Mouse (Mus musculus): ENCODE measurements around the gene Ang.
A peak's percentile ranks its signal among the peaks of the same experiment; 100 is the strongest.
"Not testable (repeated sequence)": the region's sequence is repeated elsewhere in the genome, so short reads cannot be mapped to it uniquely, and the experiment has no call there.

Ang gene

GRCm38 (mm10) chr14:51088166-51088969, 2.6 kb upstream of the Ang start:
- DNase-seq (ENCODE audit: low read depth, low spot score) = peak; percentile 85

GRCm38 (mm10) chr14:51088970-51089673, 1.8 kb upstream of the Ang start:
- DNase-seq (ENCODE audit: low read depth, low spot score) = peak; percentile 97

GRCm38 (mm10) chr14:51089674-51090076, 1.3 kb upstream of the Ang start:
- no peak for DNase-seq (ENCODE audit: low read depth, low spot score)

- peak; percentile 88 for DNase-seq (ENCODE audit: low read depth, low spot score)
Observed at GRCm38 (mm10) chr14:51090077-51090781, 721 bp upstream of the Ang start.

GRCm38 (mm10) chr14:51092073-51092620, 1.2 kb downstream of the Ang start:
- no peak for DNase-seq (ENCODE audit: low read depth, low spot score)

GRCm38 (mm10) chr14:51093496-51093895, 2.5 kb downstream of the Ang start:
- DNase-seq (ENCODE audit: low read depth, low spot score) = no peak

- no peak for DNase-seq (ENCODE audit: low read depth, low spot score)
Observed at GRCm38 (mm10) chr14:51094096-51094875, 3.3 kb downstream of the Ang start.

GRCm38 (mm10) chr14:51094921-51095320, 4.0 kb downstream of the Ang start:
- DNase-seq (ENCODE audit: low read depth, low spot score) = no peak

GRCm38 (mm10) chr14:51095736-51096524, 5.0 kb downstream of the Ang start:
- DNase-seq (ENCODE audit: low read depth, low spot score) = no peak

GRCm38 (mm10) chr14:51098300-51098699, 7.3 kb downstream of the Ang start:
- DNase-seq (ENCODE audit: low read depth, low spot score) = not testable (repeated sequence)

- DNase-seq (ENCODE audit: low read depth, low spot score) = no peak
Observed at GRCm38 (mm10) chr14:51098921-51099320, 8.0 kb downstream of the Ang start.

- DNase-seq (ENCODE audit: low read depth, low spot score) = no peak
Observed at GRCm38 (mm10) chr14:51101284-51101683, 10.3 kb downstream of the Ang start.

GRCm38 (mm10) chr14:51103217-51103616, 12.3 kb downstream of the Ang start:
- peak; percentile 56 for DNase-seq (ENCODE audit: low read depth, low spot score)

- DNase-seq (ENCODE audit: low read depth, low spot score) = no peak
Observed at GRCm38 (mm10) chr14:51104366-51104765, 13.4 kb downstream of the Ang start.

GRCm38 (mm10) chr14:51106449-51106967, 15.6 kb downstream of the Ang start:
- DNase-seq (ENCODE audit: low read depth, low spot score) = no peak

- no peak for DNase-seq (ENCODE audit: low read depth, low spot score)
Observed at GRCm38 (mm10) chr14:51111966-51112365, 21.0 kb downstream of the Ang start.

GRCm38 (mm10) chr14:51113476-51113875, 22.5 kb downstream of the Ang start:
- no peak for DNase-seq (ENCODE audit: low read depth, low spot score)

- no peak for DNase-seq (ENCODE audit: low read depth, low spot score)
Observed at GRCm38 (mm10) chr14:51113916-51114560, 23.1 kb downstream of the Ang start, which contains the start of gene Eddm3b. TSS of gene Eddm3b (plus strand) at chr14:51114426.

GRCm38 (mm10) chr14:51125684-51126083, 34.7 kb downstream of the Ang start:
- DNase-seq (ENCODE audit: low read depth, low spot score) = peak; percentile 18
